Mouse (Mus musculus): ENCODE results near the gene Gm10643. TPM values are rescaled to one million over a fixed set of nuclear protein-coding genes. Genes with fewer than 3 reads are reported as not detected.

Gene Gm10643
- polyA plus RNA-seq, 1 experiment from 2014 or later: 2.4 TPM

- Histone ChIP-seq H3K4me3 (replicated peaks; ENCODE audit: low read depth, low read length) (no peak overlapping the region), H3K27me3 (ENCODE audit: control insufficient read depth, insufficient read depth, low read length) (no peaks in the 10 kb centered on the region), H3K9me3 (ENCODE audit: control insufficient read depth, low read length) (no peaks in the 10 kb centered on the region), H3K4me1 (ENCODE audit: control insufficient read depth, insufficient read depth, low read length) (no peaks in the 10 kb centered on the region), H3K9ac (replicated peaks; ENCODE audit: low read length) (no peak overlapping the region), H3K27ac (replicated peaks; ENCODE audit: low read depth, low read length) (no peak overlapping the region), H3K36me3 (ENCODE audit: control insufficient read depth, insufficient read depth, low read length) (no peaks in the 10 kb centered on the region), H3K4me2 (ENCODE audit: low read length) (no peak overlapping the region)
- no peak for ATAC-seq (ENCODE audit: low FRiP score, low TSS enrichment)
- 100% methylated on average over 1 of the region's 1 CpGs for WGBS
- DNase-seq: no peak
These were observed 7.1 kb downstream of the Gm10643 start for GRCm38 (mm10) chr8:84057827-84058226.

- Histone ChIP-seq H3K4me1 (ENCODE audit: control insufficient read depth, insufficient read depth, low read length) (no peaks in the 10 kb centered on the region), H3K36me3 (ENCODE audit: control insufficient read depth, insufficient read depth, low read length) (no peaks in the 10 kb centered on the region), H3K9ac (replicated peaks; ENCODE audit: low read length) (no peak overlapping the region), H3K4me3 (replicated peaks; ENCODE audit: low read depth, low read length) (no peak overlapping the region), H3K27me3 (ENCODE audit: control insufficient read depth, insufficient read depth, low read length) (no peaks in the 10 kb centered on the region), H3K4me2 (ENCODE audit: low read length) (no peak overlapping the region), H3K9me3 (ENCODE audit: control insufficient read depth, low read length) (no peaks in the 10 kb centered on the region), H3K27ac (replicated peaks; ENCODE audit: low read depth, low read length) (no peak overlapping the region)
- whole genome bisulfite sequencing: 87% methylated on average over 5 of the region's 5 CpGs
- DNase-seq (no peak), ATAC-seq (ENCODE audit: low FRiP score, low TSS enrichment) (no peak)
These were observed 11.7 kb downstream of the Gm10643 start for GRCm38 (mm10) chr8:84053229-84053628.

GRCm38 (mm10) chr8:84052746-84053145, 12.2 kb downstream of the Gm10643 start:
- no peaks in the 10 kb centered on the region for H3K27me3 ChIP-seq (ENCODE audit: control insufficient read depth, insufficient read depth, low read length)
- DNase-seq: peak; percentile 32
- no peaks in the 10 kb centered on the region for H3K4me1 ChIP-seq (ENCODE audit: control insufficient read depth, insufficient read depth, low read length)
- H3K27ac ChIP-seq (replicated peaks; ENCODE audit: low read depth, low read length): no peak overlapping the region
- no peak overlapping the region for H3K4me2 ChIP-seq (ENCODE audit: low read length)
- H3K4me3 ChIP-seq (replicated peaks; ENCODE audit: low read depth, low read length): no peak overlapping the region
- H3K9ac ChIP-seq (replicated peaks; ENCODE audit: low read length): no peak overlapping the region
- no peaks in the 10 kb centered on the region for H3K36me3 ChIP-seq (ENCODE audit: control insufficient read depth, insufficient read depth, low read length)
- H3K9me3 ChIP-seq (ENCODE audit: control insufficient read depth, low read length): no peaks in the 10 kb centered on the region
- 68% methylated on average over 3 of the region's 3 CpGs for WGBS
- no peak for ATAC-seq (ENCODE audit: low FRiP score, low TSS enrichment)

GRCm38 (mm10) chr8:84048171-84048570, 16.8 kb downstream of the Gm10643 start:
- ATAC-seq (ENCODE audit: low FRiP score, low TSS enrichment): no peak
- Histone ChIP-seq H3K4me3 (replicated peaks; ENCODE audit: low read depth, low read length) (no peak overlapping the region), H3K27me3 (ENCODE audit: control insufficient read depth, insufficient read depth, low read length) (peaks cover 26% of the 10 kb centered on the region), H3K9ac (replicated peaks; ENCODE audit: low read length) (no peak overlapping the region), H3K9me3 (ENCODE audit: control insufficient read depth, low read length) (no peaks in the 10 kb centered on the region), H3K4me2 (ENCODE audit: low read length) (no peak overlapping the region), H3K27ac (replicated peaks; ENCODE audit: low read depth, low read length) (no peak overlapping the region), H3K4me1 (ENCODE audit: control insufficient read depth, insufficient read depth, low read length) (no peaks in the 10 kb centered on the region), H3K36me3 (ENCODE audit: control insufficient read depth, insufficient read depth, low read length) (no peaks in the 10 kb centered on the region)
- 87% methylated on average over 5 of the region's 5 CpGs for WGBS
- no peak for DNase-seq

GRCm38 (mm10) chr8:84046505-84046904, 18.4 kb downstream of the Gm10643 start:
- Histone ChIP-seq H3K4me3 (replicated peaks; ENCODE audit: low read depth, low read length) (no peak overlapping the region), H3K27me3 (ENCODE audit: control insufficient read depth, insufficient read depth, low read length) (peaks cover 43% of the 10 kb centered on the region), H3K4me1 (ENCODE audit: control insufficient read depth, insufficient read depth, low read length) (no peaks in the 10 kb centered on the region), H3K9ac (replicated peaks; ENCODE audit: low read length) (no peak overlapping the region), H3K27ac (replicated peaks; ENCODE audit: low read depth, low read length) (no peak overlapping the region), H3K9me3 (ENCODE audit: control insufficient read depth, low read length) (no peaks in the 10 kb centered on the region), H3K4me2 (ENCODE audit: low read length) (no peak overlapping the region), H3K36me3 (ENCODE audit: control insufficient read depth, insufficient read depth, low read length) (no peaks in the 10 kb centered on the region)
- ATAC-seq (ENCODE audit: low FRiP score, low TSS enrichment): no peak
- no peak for DNase-seq
- 81% methylated on average over 3 of the region's 3 CpGs for WGBS

- Histone ChIP-seq H3K9ac (replicated peaks; ENCODE audit: low read length) (no peak within 1 kb of the TSS), H3K4me1 (ENCODE audit: control insufficient read depth, insufficient read depth, low read length) (no peaks in the 10 kb centered on the region), H3K4me2 (ENCODE audit: low read length) (0 out of 2 replicates have a peak within 1 kb of the TSS, but pooled peaks have one; percentile 19), H3K36me3 (ENCODE audit: control insufficient read depth, insufficient read depth, low read length) (no peaks in the 10 kb centered on the region), H3K27me3 (ENCODE audit: control insufficient read depth, insufficient read depth, low read length) (peaks cover 54% of the 10 kb centered on the region), H3K27ac (replicated peaks; ENCODE audit: low read depth, low read length) (no peak within 1 kb of the TSS), H3K9me3 (ENCODE audit: control insufficient read depth, low read length) (no peaks in the 10 kb centered on the region), H3K4me3 (replicated peaks; ENCODE audit: low read depth, low read length) (no peak within 1 kb of the TSS)
- ATAC-seq (ENCODE audit: low FRiP score, low TSS enrichment): no peak
- no peak for DNase-seq
- 10% methylated on average over 9 of the region's 9 CpGs for WGBS
These were observed 20.0 kb downstream of the Gm10643 start, which contains the start of gene Rln3 for GRCm38 (mm10) chr8:84044900-84045299. Gene Rln3 (minus strand): TSS chr8:84045000.

- Histone ChIP-seq H3K4me1 (ENCODE audit: control insufficient read depth, insufficient read depth, low read length) (no peaks in the 10 kb centered on the region), H3K36me3 (ENCODE audit: control insufficient read depth, insufficient read depth, low read length) (no peaks in the 10 kb centered on the region), H3K27me3 (ENCODE audit: control insufficient read depth, insufficient read depth, low read length) (peaks cover 54% of the 10 kb centered on the region), H3K9me3 (ENCODE audit: control insufficient read depth, low read length) (no peaks in the 10 kb centered on the region), H3K4me3 (replicated peaks; ENCODE audit: low read depth, low read length) (no peak overlapping the region), H3K4me2 (ENCODE audit: low read length) (no peak overlapping the region), H3K27ac (replicated peaks; ENCODE audit: low read depth, low read length) (no peak overlapping the region), H3K9ac (replicated peaks; ENCODE audit: low read length) (no peak overlapping the region)
- 2% methylated on average over 7 of the region's 7 CpGs for WGBS
- no peak for ATAC-seq (ENCODE audit: low FRiP score, low TSS enrichment)
- DNase-seq: no peak
These were observed 20.8 kb downstream of the Gm10643 start for GRCm38 (mm10) chr8:84044103-84044502.

GRCm38 (mm10) chr8:84042948-84043342, 22.0 kb downstream of the Gm10643 start:
- no peak overlapping the region; the same call in 1 of the 2 replicates for H3K9ac ChIP-seq (replicated peaks; ENCODE audit: low read length)
- H3K27me3 ChIP-seq (ENCODE audit: control insufficient read depth, insufficient read depth, low read length): peaks cover 54% of the 10 kb centered on the region
- ATAC-seq (ENCODE audit: low FRiP score, low TSS enrichment): no peak
- no peak for DNase-seq
- H3K4me3 ChIP-seq (replicated peaks; ENCODE audit: low read depth, low read length): no peak overlapping the region
- H3K9me3 ChIP-seq (ENCODE audit: control insufficient read depth, low read length): no peaks in the 10 kb centered on the region
- no peak overlapping the region for H3K4me2 ChIP-seq (ENCODE audit: low read length)
- H3K4me1 ChIP-seq (ENCODE audit: control insufficient read depth, insufficient read depth, low read length): no peaks in the 10 kb centered on the region
- H3K27ac ChIP-seq (replicated peaks; ENCODE audit: low read depth, low read length): no peak overlapping the region
- 40% methylated on average over 12 of the region's 12 CpGs for WGBS
- H3K36me3 ChIP-seq (ENCODE audit: control insufficient read depth, insufficient read depth, low read length): no peaks in the 10 kb centered on the region

GRCm38 (mm10) chr8:84042066-84042947, 22.6 kb downstream of the Gm10643 start, which contains the start of gene Il27ra:
Gene Il27ra (minus strand): TSS chr8:84042589.
- 3% methylated on average over 40 of the region's 40 CpGs for WGBS
- peak within 1 kb of the TSS; percentile 52 for H3K4me2 ChIP-seq (ENCODE audit: low read length)
- peaks cover 54% of the 10 kb centered on the region for H3K27me3 ChIP-seq (ENCODE audit: control insufficient read depth, insufficient read depth, low read length)
- peak within 1 kb of the TSS; percentile 21 for H3K4me3 ChIP-seq (replicated peaks; ENCODE audit: low read depth, low read length)
- peak; percentile 50; the same call in 1 of the 2 replicates for ATAC-seq (ENCODE audit: low FRiP score, low TSS enrichment)
- no peaks in the 10 kb centered on the region for H3K36me3 ChIP-seq (ENCODE audit: control insufficient read depth, insufficient read depth, low read length)
- DNase-seq: peak; percentile 81
- H3K9me3 ChIP-seq (ENCODE audit: control insufficient read depth, low read length): no peaks in the 10 kb centered on the region
- no peak within 1 kb of the TSS for H3K27ac ChIP-seq (replicated peaks; ENCODE audit: low read depth, low read length)
- H3K4me1 ChIP-seq (ENCODE audit: control insufficient read depth, insufficient read depth, low read length): no peaks in the 10 kb centered on the region
- H3K9ac ChIP-seq (replicated peaks; ENCODE audit: low read length): peak within 1 kb of the TSS; percentile 29
